Comparison of ENCODE assay signal across 14 mouse cellular contexts in the genomic region with DNA sequence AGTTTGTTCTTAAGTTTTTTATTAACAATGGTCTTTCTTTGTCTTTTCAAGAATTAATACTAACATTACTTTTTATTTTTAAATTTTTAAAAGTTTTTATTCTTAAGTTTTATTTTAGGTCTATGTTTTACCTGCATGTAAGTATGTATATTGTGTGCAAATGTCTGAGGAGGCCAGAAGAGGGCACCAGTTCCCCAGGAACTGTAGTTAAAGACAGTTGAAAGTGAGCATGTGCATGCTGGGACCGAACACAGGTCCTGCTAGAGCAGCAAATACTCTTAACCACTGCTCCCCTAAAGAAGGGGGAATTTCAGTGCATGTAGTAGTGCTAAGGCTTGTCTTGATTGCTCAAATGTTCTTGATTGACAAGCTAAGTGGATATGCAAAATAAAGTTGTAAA.
DNase-seq lines count a peak whose midpoint lies in the region; ATAC-seq and TF ChIP-seq lines count a peak whose summit lies in the region.
"Had no signal": no experiment of that assay in that cellular context is flagged by ENCODE, and none has a peak within 500 bp of the region (broad histone marks: within the 10 kb centered on the region; RNA-seq: fewer than 3 reads in every experiment).

No protein-coding gene starts in this region.

- no peak for TF ChIP-seq EP300 in ES-Bruce4 (IDR thresholded peaks at IDR 0.05; ENCODE audit: insufficient read depth, low read depth, low read length)

- H3K4me2 ChIP-seq in intestine, postnatal 0 days (replicated peaks; ENCODE audit: low read depth), result no peak overlapping the region
- H3K4me2 ChIP-seq in intestine, embryonic 15.5 days (replicated peaks), result no peak overlapping the region
- H3K4me2 ChIP-seq in forebrain, embryonic 12.5 days, result no peak overlapping the region
- H3K4me2 ChIP-seq: embryonic facial prominence, embryonic 13.5 days; stomach, embryonic 15.5 days had no signal

- no peak overlapping the region for H3K9ac ChIP-seq in intestine, postnatal 0 days (ENCODE audit: low read depth, low read length)
- no peak overlapping the region for H3K9ac ChIP-seq in intestine, embryonic 15.5 days
- H3K9ac ChIP-seq in ES-Bruce4 (ENCODE audit: low read depth, poor library complexity, severe bottlenecking), result no peak overlapping the region
- H3K9ac ChIP-seq in forebrain, embryonic 12.5 days, result no peak overlapping the region
- H3K9ac ChIP-seq: embryonic facial prominence, embryonic 13.5 days; stomach, embryonic 15.5 days had no signal

- peak; percentile 69 for TF ChIP-seq CTCF in intestine, postnatal 0 days (IDR thresholded peaks at IDR 0.05; ENCODE audit: low read depth)
- TF ChIP-seq CTCF in ES-Bruce4 (IDR thresholded peaks at IDR 0.05; ENCODE audit: low read depth, low read length), result peak; percentile 31

- no peak overlapping the region for H3K27ac ChIP-seq in intestine, postnatal 0 days (ENCODE audit: low read depth, low read length)
- H3K27ac ChIP-seq in intestine, embryonic 15.5 days, result no peak overlapping the region
- H3K27ac ChIP-seq in ES-Bruce4 (ENCODE audit: insufficient read depth, low read length), result peak overlapping the region; percentile 51; the same call in 1 of the 2 replicates
- H3K27ac ChIP-seq in forebrain, embryonic 12.5 days, result no peak overlapping the region
- H3K27ac ChIP-seq: embryonic facial prominence, embryonic 13.5 days; stomach, embryonic 15.5 days had no signal

- 94% methylated on average over 1 of the region's 1 CpGs for WGBS in intestine, postnatal 0 days
- WGBS in intestine, embryonic 15.5 days, result 91% methylated on average over 1 of the region's 1 CpGs
- 89% methylated on average over 1 of the region's 1 CpGs for WGBS in forebrain, embryonic 12.5 days

- TF ChIP-seq POLR2A in ES-Bruce4 (IDR thresholded peaks at IDR 0.05; ENCODE audit: insufficient read depth, low read length), result no peak

- H3K4me1 ChIP-seq in intestine, postnatal 0 days (replicated peaks; ENCODE audit: control insufficient read depth, insufficient read depth, low read length), result no peaks in the 10 kb centered on the region
- no peaks in the 10 kb centered on the region for H3K4me1 ChIP-seq in intestine, embryonic 15.5 days (replicated peaks)
- H3K4me1 ChIP-seq in ES-Bruce4 (ENCODE audit: control insufficient read depth, insufficient read depth, low read length), result peaks cover 4% of the 10 kb centered on the region
- peaks cover 3% of the 10 kb centered on the region for H3K4me1 ChIP-seq in forebrain, embryonic 12.5 days

- ATAC-seq in intestine, postnatal 0 days, result no peak
- ATAC-seq in intestine, embryonic 15.5 days, result no peak
- 0 out of 2 replicates have a peak, but pooled peaks have one; percentile 39 for ATAC-seq in erythroid progenitor cell, adult 5-6 weeks (replicated peaks; ENCODE audit: low FRiP score, poor library complexity, severe bottlenecking)
- ATAC-seq in activated CD4-positive, CD25-positive, alpha-beta regulatory T cell, adult 4 months, result no peak
- no peak for ATAC-seq in forebrain, embryonic 12.5 days (ENCODE audit: low FRiP score)
- ATAC-seq: intestine, embryonic 16.5 days had no signal

- no peaks in the 10 kb centered on the region for H3K9me3 ChIP-seq in intestine, postnatal 0 days (ENCODE audit: control insufficient read depth)
- no peaks in the 10 kb centered on the region for H3K9me3 ChIP-seq in intestine, embryonic 15.5 days
- H3K9me3 ChIP-seq in ES-Bruce4 (replicated peaks; ENCODE audit: control insufficient read depth, insufficient read depth, low read length, poor library complexity, severe bottlenecking), result no peaks in the 10 kb centered on the region
- peaks cover 4% of the 10 kb centered on the region; the same call in 1 of the 2 replicates for H3K9me3 ChIP-seq in forebrain, embryonic 12.5 days
- H3K9me3 ChIP-seq: embryonic facial prominence, embryonic 13.5 days; stomach, embryonic 15.5 days had no signal

- no peak overlapping the region for H3K4me3 ChIP-seq in intestine, postnatal 0 days (ENCODE audit: low read depth, low read length)
- no peak overlapping the region for H3K4me3 ChIP-seq in intestine, embryonic 15.5 days (replicated peaks)
- no peak overlapping the region for H3K4me3 ChIP-seq in ES-Bruce4 (ENCODE audit: low read depth, low read length)
- no peak overlapping the region for H3K4me3 ChIP-seq in forebrain, embryonic 12.5 days (replicated peaks)
- H3K4me3 ChIP-seq: embryonic facial prominence, embryonic 13.5 days; stomach, embryonic 15.5 days had no signal

- H3K36me3 ChIP-seq in intestine, postnatal 0 days (ENCODE audit: control insufficient read depth, insufficient read depth), result no peaks in the 10 kb centered on the region
- no peaks in the 10 kb centered on the region for H3K36me3 ChIP-seq in intestine, embryonic 15.5 days
- H3K36me3 ChIP-seq in ES-Bruce4 (ENCODE audit: control insufficient read depth, insufficient read depth, low read length, poor library complexity, severe bottlenecking), result peaks cover 3% of the 10 kb centered on the region; the same call in 1 of the 2 replicates
- H3K36me3 ChIP-seq in forebrain, embryonic 12.5 days (replicated peaks), result 0 out of 2 replicates have a peak, but pooled peaks cover 5% of the 10 kb centered on the region
- H3K36me3 ChIP-seq: stomach, embryonic 15.5 days had no signal

- no peaks in the 10 kb centered on the region for H3K27me3 ChIP-seq in intestine, postnatal 0 days (replicated peaks; ENCODE audit: control insufficient read depth, insufficient read depth, low read length)
- H3K27me3 ChIP-seq in intestine, embryonic 15.5 days (replicated peaks), result no peaks in the 10 kb centered on the region
- no peaks in the 10 kb centered on the region for H3K27me3 ChIP-seq in ES-Bruce4 (ENCODE audit: control insufficient read depth, insufficient read depth, low read length, poor library complexity, severe bottlenecking)
- H3K27me3 ChIP-seq in forebrain, embryonic 12.5 days, result no peaks in the 10 kb centered on the region
- H3K27me3 ChIP-seq: embryonic facial prominence, embryonic 13.5 days; stomach, embryonic 15.5 days had no signal

- DNase-seq in 3T3-L1 (ENCODE audit: low read depth, low spot score), result peak; percentile 33
- DNase-seq in neural tube, embryonic 10.5 days (ENCODE audit: extremely low spot score, low spot score), result no peak
- DNase-seq: cerebellum, adult 11-12 months; heart, postnatal 10 days; layer of hippocampus, postnatal 36 days had no signal
